Mouse (Mus musculus): ENCODE measurements around the gene Map4. TPM values are rescaled to one million over a fixed set of nuclear protein-coding genes. Genes with fewer than 3 reads are reported as not detected.

Gene Map4
- polyA plus RNA-seq, 1 experiment from 2014 or later, result 159 TPM

GRCm38 (mm10) chr9:110054080-110054421 is 122.8 kb downstream of the Map4 start:
- Histone ChIP-seq H3K36me3 (ENCODE audit: control insufficient read depth, insufficient read depth, low read length) (no peaks in the 10 kb centered on the region), H3K4me1 (ENCODE audit: control insufficient read depth, insufficient read depth, low read length) (peaks cover 50% of the 10 kb centered on the region), H3K27ac (replicated peaks; ENCODE audit: low read depth, low read length) (peak overlapping the region; percentile 89), H3K4me2 (ENCODE audit: low read length) (peak overlapping the region; percentile 73), H3K27me3 (ENCODE audit: control insufficient read depth, insufficient read depth, low read length) (no peaks in the 10 kb centered on the region), H3K4me3 (replicated peaks; ENCODE audit: low read depth, low read length) (peak overlapping the region; percentile 39), H3K9me3 (ENCODE audit: control insufficient read depth, low read length) (no peaks in the 10 kb centered on the region), H3K9ac (replicated peaks; ENCODE audit: low read length) (peak overlapping the region; percentile 68; the same call in 1 of the 2 replicates)
- ATAC-seq (ENCODE audit: low FRiP score, low TSS enrichment), result peak; percentile 57; the same call in 1 of the 2 replicates
- DNase-seq, result no peak
- WGBS, result 6% methylated on average over 2 of the region's 2 CpGs

- ATAC-seq (ENCODE audit: low FRiP score, low TSS enrichment), result no peak
- peaks cover 50% of the 10 kb centered on the region for H3K4me1 ChIP-seq (ENCODE audit: control insufficient read depth, insufficient read depth, low read length)
These were observed 123.5 kb downstream of the Map4 start for GRCm38 (mm10) chr9:110054781-110055180.

GRCm38 (mm10) chr9:110057200-110057599 is 125.9 kb downstream of the Map4 start:
- Histone ChIP-seq H3K4me1 (ENCODE audit: control insufficient read depth, insufficient read depth, low read length) (peaks cover 34% of the 10 kb centered on the region), H3K4me2 (ENCODE audit: low read length) (no peak overlapping the region), H3K9me3 (ENCODE audit: control insufficient read depth, low read length) (no peaks in the 10 kb centered on the region), H3K36me3 (ENCODE audit: control insufficient read depth, insufficient read depth, low read length) (no peaks in the 10 kb centered on the region), H3K27ac (replicated peaks; ENCODE audit: low read depth, low read length) (0 out of 2 replicates have a peak overlapping the region, but pooled peaks have one; percentile 5), H3K4me3 (replicated peaks; ENCODE audit: low read depth, low read length) (no peak overlapping the region), H3K27me3 (ENCODE audit: control insufficient read depth, insufficient read depth, low read length) (no peaks in the 10 kb centered on the region), H3K9ac (replicated peaks; ENCODE audit: low read length) (no peak overlapping the region)
- WGBS, result 100% methylated on average over 1 of the region's 1 CpGs
- no peak for ATAC-seq (ENCODE audit: low FRiP score, low TSS enrichment)
- no peak for DNase-seq

More at GRCm38 (mm10) chr9:110054781-110055180, 123.5 kb downstream of the Map4 start:
- H3K36me3 ChIP-seq (ENCODE audit: control insufficient read depth, insufficient read depth, low read length), result no peaks in the 10 kb centered on the region
- H3K27ac ChIP-seq (replicated peaks; ENCODE audit: low read depth, low read length), result peak overlapping the region; percentile 89
- peak; percentile 51 for DNase-seq
- peak overlapping the region; percentile 39 for H3K4me3 ChIP-seq (replicated peaks; ENCODE audit: low read depth, low read length)
- WGBS, result 27% methylated on average over 3 of the region's 3 CpGs
- peak overlapping the region; percentile 73 for H3K4me2 ChIP-seq (ENCODE audit: low read length)
- H3K27me3 ChIP-seq (ENCODE audit: control insufficient read depth, insufficient read depth, low read length), result no peaks in the 10 kb centered on the region
- H3K9ac ChIP-seq (replicated peaks; ENCODE audit: low read length), result peak overlapping the region; percentile 68; the same call in 1 of the 2 replicates
- H3K9me3 ChIP-seq (ENCODE audit: control insufficient read depth, low read length), result no peaks in the 10 kb centered on the region

- H3K9ac ChIP-seq (replicated peaks; ENCODE audit: low read length), result no peak overlapping the region
- no peak for ATAC-seq (ENCODE audit: low FRiP score, low TSS enrichment)
- DNase-seq, result peak; percentile 42
- no peaks in the 10 kb centered on the region for H3K27me3 ChIP-seq (ENCODE audit: control insufficient read depth, insufficient read depth, low read length)
- 0 out of 2 replicates have a peak, but pooled peaks cover 5% of the 10 kb centered on the region for H3K4me1 ChIP-seq (ENCODE audit: control insufficient read depth, insufficient read depth, low read length)
- H3K27ac ChIP-seq (replicated peaks; ENCODE audit: low read depth, low read length), result 0 out of 2 replicates have a peak overlapping the region, but pooled peaks have one; percentile 45
- H3K9me3 ChIP-seq (ENCODE audit: control insufficient read depth, low read length), result no peaks in the 10 kb centered on the region
- peaks cover 19% of the 10 kb centered on the region for H3K36me3 ChIP-seq (ENCODE audit: control insufficient read depth, insufficient read depth, low read length)
- no peak overlapping the region for H3K4me3 ChIP-seq (replicated peaks; ENCODE audit: low read depth, low read length)
- 15% methylated on average over 2 of the region's 2 CpGs for WGBS
- no peak overlapping the region for H3K4me2 ChIP-seq (ENCODE audit: low read length)
These were observed 129.5 kb downstream of the Map4 start for GRCm38 (mm10) chr9:110060761-110061160.

GRCm38 (mm10) chr9:110062405-110062804 is 131.1 kb downstream of the Map4 start:
- H3K27me3 ChIP-seq (ENCODE audit: control insufficient read depth, insufficient read depth, low read length), result no peaks in the 10 kb centered on the region
- DNase-seq (no peak), ATAC-seq (ENCODE audit: low FRiP score, low TSS enrichment) (no peak)
- H3K9ac ChIP-seq (replicated peaks; ENCODE audit: low read length), result no peak overlapping the region
- WGBS, result 81% methylated on average over 7 of the region's 7 CpGs
- no peaks in the 10 kb centered on the region for H3K4me1 ChIP-seq (ENCODE audit: control insufficient read depth, insufficient read depth, low read length)
- H3K4me3 ChIP-seq (replicated peaks; ENCODE audit: low read depth, low read length), result no peak overlapping the region
- no peak overlapping the region for H3K4me2 ChIP-seq (ENCODE audit: low read length)
- H3K27ac ChIP-seq (replicated peaks; ENCODE audit: low read depth, low read length), result no peak overlapping the region
- peaks cover 36% of the 10 kb centered on the region for H3K36me3 ChIP-seq (ENCODE audit: control insufficient read depth, insufficient read depth, low read length)
- H3K9me3 ChIP-seq (ENCODE audit: control insufficient read depth, low read length), result no peaks in the 10 kb centered on the region

- no peaks in the 10 kb centered on the region for H3K4me1 ChIP-seq (ENCODE audit: control insufficient read depth, insufficient read depth, low read length)
- H3K4me3 ChIP-seq (replicated peaks; ENCODE audit: low read depth, low read length), result no peak overlapping the region
- no peaks in the 10 kb centered on the region for H3K27me3 ChIP-seq (ENCODE audit: control insufficient read depth, insufficient read depth, low read length)
- WGBS, result 94% methylated on average over 6 of the region's 6 CpGs
- ATAC-seq (ENCODE audit: low FRiP score, low TSS enrichment) (no peak), DNase-seq (no peak)
- H3K9me3 ChIP-seq (ENCODE audit: control insufficient read depth, low read length), result no peaks in the 10 kb centered on the region
- H3K36me3 ChIP-seq (ENCODE audit: control insufficient read depth, insufficient read depth, low read length), result peaks cover 40% of the 10 kb centered on the region
- H3K4me2 ChIP-seq (ENCODE audit: low read length), result no peak overlapping the region
- H3K27ac ChIP-seq (replicated peaks; ENCODE audit: low read depth, low read length), result no peak overlapping the region
- H3K9ac ChIP-seq (replicated peaks; ENCODE audit: low read length), result no peak overlapping the region
These were observed 131.6 kb downstream of the Map4 start for GRCm38 (mm10) chr9:110062861-110063260.

- no peaks in the 10 kb centered on the region for H3K9me3 ChIP-seq (ENCODE audit: control insufficient read depth, low read length)
- ATAC-seq (ENCODE audit: low FRiP score, low TSS enrichment), result no peak
- H3K9ac ChIP-seq (replicated peaks; ENCODE audit: low read length), result no peak overlapping the region
- H3K4me2 ChIP-seq (ENCODE audit: low read length), result no peak overlapping the region
- peaks cover 58% of the 10 kb centered on the region for H3K36me3 ChIP-seq (ENCODE audit: control insufficient read depth, insufficient read depth, low read length)
- no peak for DNase-seq
- H3K4me3 ChIP-seq (replicated peaks; ENCODE audit: low read depth, low read length), result no peak overlapping the region
- no peak overlapping the region for H3K27ac ChIP-seq (replicated peaks; ENCODE audit: low read depth, low read length)
- no peaks in the 10 kb centered on the region for H3K4me1 ChIP-seq (ENCODE audit: control insufficient read depth, insufficient read depth, low read length)
- no peaks in the 10 kb centered on the region for H3K27me3 ChIP-seq (ENCODE audit: control insufficient read depth, insufficient read depth, low read length)
These were observed 133.4 kb downstream of the Map4 start for GRCm38 (mm10) chr9:110064641-110065040.

GRCm38 (mm10) chr9:110068745-110069144 is 137.5 kb downstream of the Map4 start:
- no peak overlapping the region for H3K27ac ChIP-seq (replicated peaks; ENCODE audit: low read depth, low read length)
- peaks cover 92% of the 10 kb centered on the region for H3K36me3 ChIP-seq (ENCODE audit: control insufficient read depth, insufficient read depth, low read length)
- no peak overlapping the region for H3K4me2 ChIP-seq (ENCODE audit: low read length)
- no peaks in the 10 kb centered on the region for H3K9me3 ChIP-seq (ENCODE audit: control insufficient read depth, low read length)
- H3K27me3 ChIP-seq (ENCODE audit: control insufficient read depth, insufficient read depth, low read length), result no peaks in the 10 kb centered on the region
- DNase-seq (no peak), ATAC-seq (ENCODE audit: low FRiP score, low TSS enrichment) (no peak)
- H3K4me3 ChIP-seq (replicated peaks; ENCODE audit: low read depth, low read length), result no peak overlapping the region
- no peaks in the 10 kb centered on the region for H3K4me1 ChIP-seq (ENCODE audit: control insufficient read depth, insufficient read depth, low read length)
- H3K9ac ChIP-seq (replicated peaks; ENCODE audit: low read length), result no peak overlapping the region
- 87% methylated on average over 6 of the region's 6 CpGs for WGBS

GRCm38 (mm10) chr9:110070358-110070757 is 139.1 kb downstream of the Map4 start:
- DNase-seq, result no peak
- WGBS, result 85% methylated on average over 9 of the region's 9 CpGs
- no peak overlapping the region for H3K27ac ChIP-seq (replicated peaks; ENCODE audit: low read depth, low read length)

More at GRCm38 (mm10) chr9:110070358-110070757, 139.1 kb downstream of the Map4 start:
- Histone ChIP-seq H3K4me1 (ENCODE audit: control insufficient read depth, insufficient read depth, low read length) (no peaks in the 10 kb centered on the region), H3K4me3 (replicated peaks; ENCODE audit: low read depth, low read length) (no peak overlapping the region), H3K4me2 (ENCODE audit: low read length) (no peak overlapping the region), H3K36me3 (ENCODE audit: control insufficient read depth, insufficient read depth, low read length) (peaks cover 93% of the 10 kb centered on the region), H3K9me3 (ENCODE audit: control insufficient read depth, low read length) (no peaks in the 10 kb centered on the region), H3K27me3 (ENCODE audit: control insufficient read depth, insufficient read depth, low read length) (no peaks in the 10 kb centered on the region), H3K9ac (replicated peaks; ENCODE audit: low read length) (no peak overlapping the region)
- ATAC-seq (ENCODE audit: low FRiP score, low TSS enrichment), result no peak

All from midbrain, embryonic 14.5 days (tissue).